Mouse (Mus musculus) intestine, embryonic 15.5 days (tissue): ENCODE measurements around the gene Vmn1r56. TPM values are rescaled to one million over a fixed set of nuclear protein-coding genes. Genes with fewer than 3 reads are reported as not detected.
"Not testable (repeated sequence)": the region's sequence is repeated elsewhere in the genome, so short reads cannot be mapped to it uniquely, and the experiment has no call there.

Experiments used
- ATAC-seq: fragments of 200-750 bp; cut with Nextera tagmentation; 2 replicates; pipeline ENCODE4 v1.8.0; 2017; ENCODE audit warnings: moderate TSS enrichment, moderate library complexity
- H3K27ac ChIP-seq: fragments of 300-500 bp; sonication (generic); 2 replicates; pipeline ENCODE4 v1.5.1; 2015; ENCODE audit warnings: mild to moderate bottlenecking, inconsistent platforms
- H3K27me3 ChIP-seq: fragments of 300-500 bp; sonication (generic); replicated peaks from 2 replicates; pipeline ENCODE4 v1.6.1; 2015; ENCODE audit warnings: inconsistent platforms
- H3K36me3 ChIP-seq: fragments of 300-500 bp; sonication (generic); 2 replicates; pipeline ENCODE4 v1.6.1; 2015; ENCODE audit warnings: inconsistent platforms
- H3K4me1 ChIP-seq: fragments of 300-500 bp; sonication (generic); replicated peaks from 2 replicates; pipeline ENCODE4 v1.6.1; 2015; ENCODE audit warnings: inconsistent platforms
- H3K4me2 ChIP-seq: fragments of 300-500 bp; sonication (generic); replicated peaks from 2 replicates; pipeline ENCODE4 v1.6.1; 2015; ENCODE audit warnings: mild to moderate bottlenecking, inconsistent platforms
- H3K4me3 ChIP-seq: fragments of 300-500 bp; sonication (generic); replicated peaks from 2 replicates; pipeline ENCODE4 v1.5.1; 2015; ENCODE audit warnings: inconsistent platforms
- H3K9ac ChIP-seq: fragments of 300-500 bp; sonication (generic); 2 replicates; pipeline ENCODE4 v1.6.1; 2015; ENCODE audit warnings: inconsistent platforms
- H3K9me3 ChIP-seq: fragments of 300-500 bp; sonication (generic); 2 replicates; pipeline ENCODE4 v1.6.1; 2016; ENCODE audit warnings: inconsistent platforms
- WGBS: fragments of 180-500 bp; shearing (Covaris S2); methylation state at CpG from one replicate; pipeline ENCODE4 v1.1.7; 2015; 5-methylcytosine and 5-hydroxymethylcytosine counted together
- polyA plus RNA-seq: library from polyadenylated mRNA; unstranded; fragments of >200 nt; fragmentation: Nextera tagmentation; extraction: Ambion mirVana; gene quantifications from 2 replicates; pipeline ENCODE4 v1.2.1, GENCODE M21; 2015

Gene Vmn1r56
- not detected in 2 replicates for polyA plus RNA-seq

- H3K4me1 ChIP-seq, ATAC-seq, H3K27me3 ChIP-seq: not testable (repeated sequence)
Measured at GRCm38 (mm10) chr7:5196647-5197046, at the start of gene Vmn1r56. Vmn1r56 (minus strand) TSS chr7:5196747.

GRCm38 (mm10) chr7:5218193-5218592 is 21.6 kb upstream of the Vmn1r56 start, which contains the start of gene Vmn1r57:
Vmn1r57 (plus strand) TSS chr7:5218493.
- H3K9ac ChIP-seq, H3K4me1 ChIP-seq, H3K27ac ChIP-seq, H3K9me3 ChIP-seq, H3K27me3 ChIP-seq, H3K4me2 ChIP-seq, H3K36me3 ChIP-seq, H3K4me3 ChIP-seq, ATAC-seq: not testable (repeated sequence)
- WGBS: 67% methylated on average over 1 of the region's 1 CpGs

More at GRCm38 (mm10) chr7:5196647-5197046, at the start of gene Vmn1r56:
- not testable (repeated sequence) for H3K36me3 ChIP-seq, H3K9ac ChIP-seq, H3K4me2 ChIP-seq, H3K9me3 ChIP-seq, H3K4me3 ChIP-seq, H3K27ac ChIP-seq

GRCm38 (mm10) chr7:5149570-5149969 is 47.0 kb downstream of the Vmn1r56 start, which contains the start of gene Vmn1r55:
Vmn1r55 (minus strand) TSS chr7:5149670.
- H3K27me3 ChIP-seq, ATAC-seq, H3K4me1 ChIP-seq, H3K4me3 ChIP-seq, H3K9me3 ChIP-seq, H3K36me3 ChIP-seq, H3K27ac ChIP-seq, H3K9ac ChIP-seq, H3K4me2 ChIP-seq: not testable (repeated sequence)

Other genes starting within 250 kb of the Vmn1r56 start
- 0.23 and 0.39 TPM in 2 replicates for gene Sbk2, start 232.3 kb downstream of the Vmn1r56 start, polyA plus RNA-seq
- not detected in 2 replicates for gene Sbk3, start 225.6 kb downstream of the Vmn1r56 start, polyA plus RNA-seq
- gene Zfp579, start 200.6 kb downstream of the Vmn1r56 start, polyA plus RNA-seq: 22.2 and 24.6 TPM in 2 replicates
- gene Zfp524, start 182.3 kb downstream of the Vmn1r56 start, polyA plus RNA-seq: 20.2 and 21.4 TPM in 2 replicates
- gene Fiz1, start 182.1 kb downstream of the Vmn1r56 start, polyA plus RNA-seq: 37.0 and 38.5 TPM in 2 replicates
- 1.6 TPM in 2 replicates for gene Gm44973, start 181.3 kb downstream of the Vmn1r56 start, polyA plus RNA-seq
- 5.5 and 5.6 TPM in 2 replicates for gene Zfp865, start 176.4 kb downstream of the Vmn1r56 start, polyA plus RNA-seq
- gene Ccdc106, start 176.2 kb downstream of the Vmn1r56 start, polyA plus RNA-seq: 13.4 TPM in 2 replicates
- gene 4632433K11Rik, start 162.6 kb downstream of the Vmn1r56 start, polyA plus RNA-seq: not detected in 2 replicates
- gene Zfp784, start 158.3 kb downstream of the Vmn1r56 start, polyA plus RNA-seq: 6.0 and 6.5 TPM in 2 replicates
- gene Zfp580, start 145.2 kb downstream of the Vmn1r56 start, polyA plus RNA-seq: 22.2 and 25.0 TPM in 2 replicates
- gene U2af2, start 134.6 kb downstream of the Vmn1r56 start, polyA plus RNA-seq: 126 and 130 TPM in 2 replicates
- gene Epn1, start 116.5 kb downstream of the Vmn1r56 start, polyA plus RNA-seq: 62.4 and 66.5 TPM in 2 replicates
- not detected in 2 replicates for gene Rfpl4, start 79.8 kb downstream of the Vmn1r56 start, polyA plus RNA-seq
- gene Rasl2-9, start 70.8 kb downstream of the Vmn1r56 start, polyA plus RNA-seq: 0.31 and 0.56 TPM in 2 replicates
- gene Vmn1r55, start 47.1 kb downstream of the Vmn1r56 start, polyA plus RNA-seq: not detected in 2 replicates
- not detected in 2 replicates for gene Vmn1r57, start 21.7 kb upstream of the Vmn1r56 start, polyA plus RNA-seq
- gene Gm5065, start 153.8 kb upstream of the Vmn1r56 start, polyA plus RNA-seq: not detected in 2 replicates
- not detected in 2 replicates for gene Nlrp2, start 154.3 kb upstream of the Vmn1r56 start, polyA plus RNA-seq
- not detected in 2 replicates for gene Vmn1r58, start 216.6 kb upstream of the Vmn1r56 start, polyA plus RNA-seq